Mouse (Mus musculus) left cerebral cortex, postnatal 4 days (tissue): Measurements from ENCODE around the gene Npepps. TPM values are rescaled to one million over a fixed set of nuclear protein-coding genes. Genes with fewer than 3 reads are reported as not detected.

ENCODE experiments used
- DNase-seq: peaks from one replicate; pipeline ENCODE4 v3.0.0-alpha.2; 2022
- intact Hi-C: fragments of 180-260 bp; cut with DNase I; formaldehyde crosslinking; loops from one replicate; pipeline ENCODE4 v1.15.1; 2025
- total RNA-seq, 2 experiments: library from RNA; stranded (reverse); gene quantifications; 2 replicates each; pipeline ENCODE4 v1.2.3; 2021

Gene Npepps
- total RNA-seq, 2 experiments from 2014 or later, result 178 to 180 TPM

DNA sequence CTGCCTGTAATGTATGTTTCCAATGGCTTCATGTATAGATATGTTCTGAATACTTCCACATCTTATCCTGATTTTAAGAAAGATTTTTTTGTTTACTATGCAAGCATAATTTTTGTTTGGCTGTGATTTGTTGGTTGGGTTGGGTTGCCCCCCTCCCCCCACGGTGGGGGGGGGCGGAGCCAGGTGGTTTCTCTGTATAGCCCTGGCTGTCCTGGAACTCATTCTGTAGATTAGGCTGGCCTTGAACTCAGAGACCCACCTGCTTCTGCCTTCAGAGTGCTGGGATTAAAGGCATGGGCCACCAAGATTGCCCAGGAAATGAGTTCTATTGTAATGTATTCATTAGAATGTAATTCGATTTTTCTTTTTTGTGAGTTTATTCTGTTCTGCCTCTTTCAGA lies 91.2 kb downstream of the Npepps start:
- intact Hi-C loops, result no loop called here
- no peak for DNase-seq

GRCm38 (mm10) chr11:97188643-97188955 lies 91.8 kb downstream of the Npepps start:
- DNase-seq, result no peak
- intact Hi-C loops, result no loop called here

DNA sequence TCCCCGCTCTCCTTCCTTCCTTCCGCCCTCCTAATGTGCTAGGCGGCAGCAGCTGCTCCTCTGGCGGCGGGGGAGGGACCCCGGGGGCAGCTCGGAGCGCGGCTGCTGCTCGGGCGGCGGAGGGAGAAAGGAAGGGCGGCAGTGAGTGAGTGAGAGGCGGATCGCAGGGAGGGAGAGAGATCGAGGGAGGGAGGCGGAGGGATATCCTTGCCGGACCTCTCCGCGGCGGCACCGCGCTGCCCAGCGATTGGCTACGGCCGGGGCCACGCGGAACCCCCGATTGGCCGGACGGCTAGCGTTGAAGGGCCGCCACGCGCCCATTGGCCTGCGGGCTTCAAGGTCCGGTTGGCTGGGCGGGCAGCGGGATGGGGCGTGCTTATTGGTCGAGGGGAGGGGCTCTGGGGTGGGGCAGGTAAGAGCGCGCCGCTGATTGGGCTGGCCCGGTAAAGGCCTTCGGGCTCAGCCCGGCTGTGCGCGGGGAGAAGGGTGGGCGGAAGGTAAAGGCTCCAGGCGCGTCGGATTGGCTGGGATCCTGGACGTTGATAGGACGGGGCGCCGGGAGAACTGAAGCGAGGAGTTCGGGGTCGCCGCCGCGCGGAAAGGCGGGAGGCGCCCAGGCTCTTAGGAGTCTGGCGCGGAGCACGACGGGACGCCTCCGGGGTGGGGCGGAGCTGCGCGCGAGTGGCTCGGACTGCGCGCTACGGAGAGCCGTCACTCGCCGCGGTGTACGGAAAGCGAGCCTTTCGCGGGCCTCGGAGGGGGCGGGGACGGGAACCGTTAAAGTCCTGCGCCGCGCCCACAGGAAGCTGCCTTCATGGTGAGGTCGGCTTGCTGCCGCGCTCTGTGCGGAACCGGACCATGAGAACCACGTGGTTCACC lies 92.4 kb downstream of the Npepps start, which contains the start of gene Kpnb1:
Gene Kpnb1 (minus strand): TSS at position 118 of the 879 bp plus-strand sequence.
- peak; percentile 100 for DNase-seq
- intact Hi-C loops, result no loop called here

GRCm38 (mm10) chr11:97186947-97187763 lies 93.3 kb downstream of the Npepps start:
- intact Hi-C loops, result no loop called here
- peak; percentile 98 for DNase-seq

- intact Hi-C loops, result no loop called here
- DNase-seq, result no peak
These were observed 94.5 kb downstream of the Npepps start for GRCm38 (mm10) chr11:97185704-97186614.

- DNase-seq, result no peak
- intact Hi-C loops, result no loop called here
These were observed 95.6 kb downstream of the Npepps start for GRCm38 (mm10) chr11:97184875-97185274.

DNA sequence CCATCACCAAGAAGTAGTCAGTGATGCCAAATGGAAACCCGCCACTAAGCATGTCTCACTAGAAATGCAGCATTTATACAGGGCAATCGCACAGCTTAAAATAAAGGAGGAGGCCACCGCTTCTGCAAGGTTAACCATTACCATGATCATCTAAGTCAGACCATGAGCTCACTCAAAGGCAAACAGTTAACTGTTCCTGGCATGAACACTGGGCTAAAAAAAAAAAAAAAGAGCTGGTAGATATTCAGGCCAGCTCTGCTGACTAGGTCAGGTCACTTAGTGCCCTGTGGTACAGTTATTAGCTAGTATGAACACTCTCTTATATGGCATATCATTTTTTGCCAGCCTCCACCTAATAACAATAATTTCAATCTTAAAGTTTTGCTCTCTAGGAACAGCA lies 98.0 kb downstream of the Npepps start:
- no peak for DNase-seq
- intact Hi-C loops, result no loop called here

DNA sequence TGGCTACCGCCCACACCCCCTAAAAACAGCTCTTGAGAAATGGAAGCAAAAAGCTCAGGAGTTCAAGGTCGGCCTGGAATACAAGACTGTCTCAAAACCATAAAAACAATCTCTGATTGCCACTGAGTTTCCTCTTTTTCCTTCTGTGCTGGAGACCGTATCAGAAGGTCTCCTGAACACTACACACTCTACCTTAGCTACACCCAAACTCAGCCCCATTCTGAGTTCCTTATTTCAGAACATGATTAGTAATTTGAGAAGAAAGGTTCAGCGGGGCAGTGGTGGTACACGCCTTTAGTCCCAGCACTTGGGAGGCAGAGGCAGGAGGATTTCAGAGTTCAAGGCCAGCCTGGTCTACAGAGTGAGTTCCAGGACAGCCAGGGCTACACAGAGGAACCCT lies 99.4 kb downstream of the Npepps start:
- intact Hi-C loops, result no loop called here
- DNase-seq, result no peak

GRCm38 (mm10) chr11:97178198-97178597 lies 102.2 kb downstream of the Npepps start:
- intact Hi-C loops, result no loop called here
- DNase-seq, result no peak

DNA sequence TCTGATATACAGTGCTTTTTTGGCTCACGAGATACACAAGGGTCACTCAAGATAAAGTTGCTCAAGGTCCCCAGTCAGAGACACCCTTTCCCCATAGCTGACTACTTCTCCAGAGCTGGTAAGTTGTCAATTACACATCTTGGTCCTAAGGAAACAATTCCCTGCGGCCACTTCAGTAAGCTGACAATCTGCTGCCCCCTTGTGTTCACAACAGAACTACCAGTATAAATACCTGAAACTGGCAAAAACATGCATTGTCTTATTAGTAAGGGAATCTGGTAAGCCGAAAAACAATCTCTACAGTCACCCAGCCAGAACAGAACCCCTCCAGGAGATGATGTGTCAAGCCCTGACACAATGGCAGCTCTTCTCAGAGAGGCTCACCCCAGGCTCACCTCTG lies 103.6 kb downstream of the Npepps start:
- intact Hi-C loops, result no loop called here

DNA sequence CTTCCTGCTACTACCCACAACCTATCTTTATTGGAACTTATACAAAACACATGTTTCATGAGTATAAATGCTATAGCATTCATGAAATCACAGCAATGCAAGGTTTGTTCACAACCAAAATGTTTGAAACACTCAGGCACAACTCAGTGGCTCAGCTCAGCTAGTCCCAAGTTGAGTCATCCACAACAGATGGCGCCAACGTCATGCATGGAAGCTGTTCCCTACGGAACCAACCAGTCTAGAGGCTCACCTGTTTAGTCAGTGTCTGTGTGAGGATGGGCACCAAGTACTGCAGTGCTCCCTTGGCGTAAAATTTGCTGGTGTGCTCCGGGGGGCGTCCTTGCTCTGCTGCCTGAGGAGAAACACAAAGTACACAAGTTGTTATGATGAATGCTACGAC lies 104.9 kb downstream of the Npepps start:
- intact Hi-C loops, result no loop called here
- DNase-seq, result no peak

More for the DNA sequence above, 103.6 kb downstream of the Npepps start:
- DNase-seq, result peak; percentile 39

DNA sequence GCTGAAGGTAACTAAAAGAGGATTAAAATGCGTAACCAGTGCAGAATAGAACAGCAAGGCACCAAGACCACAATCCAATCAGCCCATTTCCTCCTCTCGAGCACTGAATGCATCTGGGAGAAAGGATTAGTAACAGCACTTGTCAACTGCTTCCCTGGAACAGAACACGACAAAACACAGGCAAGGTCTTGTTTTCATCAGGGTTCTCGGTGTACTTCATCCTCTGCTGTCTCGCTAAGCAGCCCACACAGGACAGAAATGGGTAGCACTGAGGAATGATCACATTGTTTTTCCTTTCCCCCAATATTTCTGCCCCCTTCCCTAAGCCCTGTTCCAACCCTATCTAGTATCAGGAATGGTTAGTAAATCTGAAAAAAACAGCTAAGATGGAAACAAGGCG lies 120.1 kb downstream of the Npepps start:
- no peak for DNase-seq
- intact Hi-C loops, result no loop called here

DNA sequence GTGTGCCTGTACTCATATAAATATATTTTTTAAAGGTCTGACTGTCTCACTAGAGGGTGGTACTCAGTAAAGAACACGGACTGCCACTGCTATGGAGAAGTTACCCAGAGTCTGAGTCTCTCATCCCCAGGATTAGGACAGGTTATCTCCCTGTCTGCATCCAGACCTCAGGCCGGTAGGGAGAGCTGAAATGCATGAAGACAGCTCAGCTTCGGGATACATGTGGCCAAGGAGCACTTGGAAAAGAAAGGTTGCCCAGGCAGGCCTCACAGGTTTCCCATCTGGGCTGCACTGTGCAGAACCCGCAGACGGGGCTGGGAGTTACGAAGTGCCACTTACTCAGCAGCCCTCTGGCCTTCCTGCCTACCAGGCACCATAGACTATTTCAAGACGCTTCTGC lies 123.4 kb downstream of the Npepps start:
- no peak for DNase-seq
- intact Hi-C loops, result no loop called here

Other genes starting within 250 kb of the Npepps start
- 1 to 10 TPM; 1.0 to 1.5 TPM for gene Lrrc46, start 239.2 kb downstream of the Npepps start, total RNA-seq
- 10 to 100 TPM; 45.1 to 49.7 TPM for gene Mrpl10, start 239.1 kb downstream of the Npepps start, total RNA-seq
- 10 to 100 TPM; 15.3 to 18.4 TPM for gene Osbpl7, start 230.0 kb downstream of the Npepps start, total RNA-seq
- under 1 TPM; 0.20 to 0.32 TPM for gene Tbx21, start 165.3 kb downstream of the Npepps start, total RNA-seq
- 10 to 100 TPM; 52.4 to 55.8 TPM for gene Tbkbp1, start 129.1 kb downstream of the Npepps start, total RNA-seq
- 100 to 1,000 TPM; 151 to 157 TPM for gene Kpnb1, start 92.8 kb downstream of the Npepps start, total RNA-seq
- 10 to 100 TPM; 22.8 to 23.1 TPM for gene Mrpl45, start 35.1 kb upstream of the Npepps start, total RNA-seq
- under 1 TPM; 0.10 to 0.24 TPM for gene Gpr179, start 71.4 kb upstream of the Npepps start, total RNA-seq
- 10 to 100 TPM; 70.6 to 71.8 TPM for gene Socs7, start 81.9 kb upstream of the Npepps start, total RNA-seq
- gene Arhgap23, start 134.9 kb upstream of the Npepps start, total RNA-seq, result 100 to 1,000 TPM; 107 to 111 TPM
- gene 4933428G20Rik, start 219.7 kb upstream of the Npepps start, total RNA-seq, result under 1 TPM in 1 of 2 experiments, not detected in 1; 0.26 TPM